In genomic region chr1:193668841-193669240, GRCm38 (mm10) we compare ENCODE assay signal across 11 mouse cellular contexts.
DNase-seq lines count a peak whose midpoint lies in the region; ATAC-seq and TF ChIP-seq lines count a peak whose summit lies in the region.
"Had no signal": no experiment of that assay in that cellular context is flagged by ENCODE, and none has a peak within 500 bp of the region (broad histone marks: within the 10 kb centered on the region; RNA-seq: fewer than 3 reads in every experiment).

No protein-coding gene starts in this region.

- H3K27ac ChIP-seq in gastrocnemius, adult 2 months, result no peak overlapping the region
- peak overlapping the region; percentile 41 for H3K27ac ChIP-seq in MEL (ENCODE audit: control insufficient read depth, low read depth, low read length)
- H3K27ac ChIP-seq in heart, postnatal 0 days (ENCODE audit: low read depth), result no peak overlapping the region
- no peak overlapping the region for H3K27ac ChIP-seq in liver, adult 2 months (replicated peaks; ENCODE audit: insufficient read depth, low read depth, low read length)
- no peak overlapping the region for H3K27ac ChIP-seq in hindbrain, embryonic 13.5 days

- TF ChIP-seq EP300 in MEL (IDR thresholded peaks at IDR 0.05; ENCODE audit: low read depth in 1 of 2, low read length in 2 of 2), result peak; percentile 90 to 92
- no peak for TF ChIP-seq EP300 in heart, postnatal 0 days (IDR thresholded peaks at IDR 0.05; ENCODE audit: low read depth)

- H3K4me1 ChIP-seq in MEL (ENCODE audit: control insufficient read depth in 1 of 2, insufficient read depth in 2 of 2, low read length in 2 of 2), result peaks cover 50 to 54% of the 10 kb centered on the region in 2 experiments
- H3K4me1 ChIP-seq in heart, postnatal 0 days (ENCODE audit: control insufficient read depth, insufficient read depth), result peaks cover 19% of the 10 kb centered on the region
- H3K4me1 ChIP-seq in liver, adult 2 months (ENCODE audit: control insufficient read depth, insufficient read depth, low read length), result no peaks in the 10 kb centered on the region
- H3K4me1 ChIP-seq in hindbrain, embryonic 13.5 days (replicated peaks), result peaks cover 37% of the 10 kb centered on the region

- no peak for TF ChIP-seq RAD21 in MEL (IDR thresholded peaks at IDR 0.05; ENCODE audit: low read depth, low read length)

- no peak overlapping the region for H3K4me2 ChIP-seq in heart, postnatal 0 days (ENCODE audit: low read depth, low read length)
- no peak overlapping the region for H3K4me2 ChIP-seq in hindbrain, embryonic 13.5 days

- peak; percentile 18 for DNase-seq in gastrocnemius, adult 2 months
- DNase-seq in gastrocnemius, postnatal 36 days, result no peak
- peak; percentile 93 for DNase-seq in MEL (ENCODE audit: low read depth, low spot score)
- peak; percentile 52 for DNase-seq in heart, postnatal 0 days (ENCODE audit: low spot score)
- DNase-seq in liver, adult 2 months (ENCODE audit: extremely low read depth, low read depth, low spot score), result peak; percentile 3
- no peak for DNase-seq in c-Kit-positive CD71-positive TER-119-positive erythroid progenitor cells, embryonic 14.5 days (ENCODE audit: low spot score)
- no peak for DNase-seq in left cerebral cortex, postnatal 25 days (ENCODE audit: low spot score in 2 of 2)

- ATAC-seq in heart, postnatal 0 days (ENCODE audit: insufficient read depth, low read depth), result peak; percentile 48; the same call in 1 of the 2 replicates
- ATAC-seq in hindbrain, embryonic 13.5 days (ENCODE audit: low FRiP score), result no peak
- ATAC-seq: inflammation-experienced regulatory T-cells, adult 6 months; lung, postnatal 0 days had no signal

- no peaks in the 10 kb centered on the region for H3K79me2 ChIP-seq in MEL (ENCODE audit: control insufficient read depth, insufficient read depth, low read length, poor library complexity)
- H3K79me2 ChIP-seq in liver, adult 2 months (ENCODE audit: control insufficient read depth, insufficient read depth, low read length), result no peaks in the 10 kb centered on the region

- H3K27me3 ChIP-seq in MEL (ENCODE audit: control insufficient read depth in 1 of 2, insufficient read depth in 2 of 2, low read length in 2 of 2), result no peaks in the 10 kb centered on the region
- no peaks in the 10 kb centered on the region for H3K27me3 ChIP-seq in heart, postnatal 0 days (ENCODE audit: control insufficient read depth, insufficient read depth, low read length)
- H3K27me3 ChIP-seq in liver, adult 2 months (ENCODE audit: control insufficient read depth, insufficient read depth, low read length), result no peaks in the 10 kb centered on the region
- H3K27me3 ChIP-seq in hindbrain, embryonic 13.5 days, result 0 out of 2 replicates have a peak, but pooled peaks cover 3% of the 10 kb centered on the region

- no peak for TF ChIP-seq POLR2A in MEL (IDR thresholded peaks at IDR 0.05; ENCODE audit: control insufficient read depth in 1 of 2, insufficient read depth in 1 of 2, low read depth in 1 of 2, low read length in 2 of 2, poor library complexity in 1 of 2)
- no peak for TF ChIP-seq POLR2A in liver, adult 2 months (IDR thresholded peaks at IDR 0.05; ENCODE audit: extremely low read depth, insufficient read depth, low read length)

- no peak for TF ChIP-seq CTCF in gastrocnemius, adult 2 months (IDR thresholded peaks at IDR 0.05)
- TF ChIP-seq CTCF in MEL (IDR thresholded peaks at IDR 0.05 in 2 of 3, conservative IDR thresholded peaks at IDR 0.05 in 1 of 3; ENCODE audit: control insufficient read depth in 1 of 3, insufficient read depth in 1 of 3, low read depth in 2 of 3, low read length in 3 of 3, poor library complexity in 1 of 3, severe bottlenecking in 1 of 3), result no peak
- TF ChIP-seq CTCF in heart, postnatal 0 days (IDR thresholded peaks at IDR 0.05; ENCODE audit: low read depth), result no peak
- no peak for TF ChIP-seq CTCF in liver, adult 2 months (IDR thresholded peaks at IDR 0.05; ENCODE audit: low read depth, low read length)

- H3K9ac ChIP-seq in MEL (ENCODE audit: control insufficient read depth, low read depth, low read length, poor library complexity, severe bottlenecking), result no peak overlapping the region
- H3K9ac ChIP-seq in heart, postnatal 0 days (replicated peaks; ENCODE audit: low read depth, low read length), result no peak overlapping the region
- no peak overlapping the region for H3K9ac ChIP-seq in liver, adult 2 months (ENCODE audit: low read depth, low read length)
- no peak overlapping the region for H3K9ac ChIP-seq in hindbrain, embryonic 13.5 days

- no peak overlapping the region for H3K4me3 ChIP-seq in gastrocnemius, adult 2 months
- no peak overlapping the region for H3K4me3 ChIP-seq in MEL (ENCODE audit: control insufficient read depth in 1 of 2, insufficient read depth in 1 of 2, low read depth in 2 of 2, low read length in 2 of 2)
- H3K4me3 ChIP-seq in heart, postnatal 0 days (ENCODE audit: low read depth, low read length), result no peak overlapping the region
- no peak overlapping the region for H3K4me3 ChIP-seq in liver, adult 2 months (ENCODE audit: insufficient read depth, low read depth, low read length)
- no peak overlapping the region for H3K4me3 ChIP-seq in hindbrain, embryonic 13.5 days
- H3K4me3 ChIP-seq: erythroblast, embryonic 14.5 days had no signal

- intact Hi-C loops in gastrocnemius, adult 2 months (cut with DNase I), result no loop called here
- intact Hi-C loops in gastrocnemius, postnatal 36 days (cut with DNase I), result no loop called here
- intact Hi-C loops in left cerebral cortex, postnatal 25 days (cut with DNase I), result no loop called here

- H3K36me3 ChIP-seq in MEL (ENCODE audit: control insufficient read depth in 1 of 2, insufficient read depth in 2 of 2, low read length in 2 of 2), result peaks cover 0 to 51% of the 10 kb centered on the region in 2 experiments; a peak in 2 of 4 replicates
- no peaks in the 10 kb centered on the region for H3K36me3 ChIP-seq in heart, postnatal 0 days (replicated peaks; ENCODE audit: control insufficient read depth, insufficient read depth, low read length)
- H3K36me3 ChIP-seq in liver, adult 2 months (ENCODE audit: control insufficient read depth, insufficient read depth, low read length), result no peaks in the 10 kb centered on the region
- H3K36me3 ChIP-seq in hindbrain, embryonic 13.5 days, result no peaks in the 10 kb centered on the region

- H3K9me3 ChIP-seq in MEL (replicated peaks; ENCODE audit: insufficient read depth, low read length), result no peaks in the 10 kb centered on the region
- H3K9me3 ChIP-seq in heart, postnatal 0 days (replicated peaks; ENCODE audit: control insufficient read depth, low read length), result no peaks in the 10 kb centered on the region
- peaks cover 6% of the 10 kb centered on the region for H3K9me3 ChIP-seq in hindbrain, embryonic 13.5 days

TF ChIP-seq in MEL, 35 proteins besides CTCF, POLR2A, EP300 and RAD21 (continues in another document):
- TF ChIP-seq ZKSCAN1 (IDR thresholded peaks at IDR 0.05; ENCODE audit: low read depth, low read length) (no peak), TAL1 (IDR thresholded peaks at IDR 0.05; ENCODE audit: low read length) (peak; percentile 86), ELF1 (IDR thresholded peaks at IDR 0.05; ENCODE audit: low read depth, low read length) (no peak), BHLHE40 (IDR thresholded peaks at IDR 0.05; ENCODE audit: borderline replicate concordance, low read depth, low read length) (peak; percentile 81), POLR2AphosphoS5 (IDR thresholded peaks at IDR 0.05; ENCODE audit: borderline replicate concordance, low read depth, low read length) (no peak), MXI1 (IDR thresholded peaks at IDR 0.05; ENCODE audit: low read depth, low read length) (peak; percentile 75), MAFK (IDR thresholded peaks at IDR 0.05; ENCODE audit: borderline replicate concordance, low read depth, low read length) (no peak), USF2 (IDR thresholded peaks at IDR 0.05; ENCODE audit: borderline replicate concordance in 1 of 2, insufficient read depth in 1 of 2, low read depth in 1 of 2, low read length in 2 of 2) (peak in 1 of 2 experiments; percentile 51; a peak in 1 of 4 replicates), E2F4 (IDR thresholded peaks at IDR 0.05; ENCODE audit: borderline replicate concordance, low read depth, low read length) (no peak), ZC3H11A (IDR thresholded peaks at IDR 0.05; ENCODE audit: low read depth, low read length) (no peak), GATA1 (IDR thresholded peaks at IDR 0.05; ENCODE audit: low read depth, low read length) (peak; percentile 93), NRF1 (IDR thresholded peaks at IDR 0.05; ENCODE audit: insufficient read depth, low read depth, low read length, poor library complexity, severe bottlenecking) (no peak), UBTF (IDR thresholded peaks at IDR 0.05; ENCODE audit: borderline replicate concordance, insufficient read depth, low read depth, low read length) (no peak), HCFC1 (IDR thresholded peaks at IDR 0.05; ENCODE audit: low read depth, low read length) (no peak), SMC3 (IDR thresholded peaks at IDR 0.05; ENCODE audit: low read depth, low read length) (no peak), CHD1 (IDR thresholded peaks at IDR 0.05; ENCODE audit: low read depth, low read length) (no peak), MAZ (IDR thresholded peaks at IDR 0.05; ENCODE audit: low read depth, low read length) (peak; percentile 61; the same call in 1 of the 2 replicates), NELFE (IDR thresholded peaks at IDR 0.05; ENCODE audit: low read depth, low read length) (no peak), ETS1 (IDR thresholded peaks at IDR 0.05; ENCODE audit: low read depth, low read length) (peak; percentile 94), TCF12 (IDR thresholded peaks at IDR 0.05; ENCODE audit: low read depth, low read length) (peak; percentile 94), GABPA (IDR thresholded peaks at IDR 0.05; ENCODE audit: low read depth, low read length) (no peak), MEF2A (IDR thresholded peaks at IDR 0.05; ENCODE audit: extremely low read depth, insufficient replicate concordance, low read depth, low read length, poor library complexity, severe bottlenecking) (no peak), JUND (IDR thresholded peaks at IDR 0.05; ENCODE audit: low read depth, low read length) (no peak), RCOR1 (IDR thresholded peaks at IDR 0.05; ENCODE audit: low read depth, low read length) (0 out of 2 replicates have a peak, but pooled peaks have one; percentile 37), TBP (IDR thresholded peaks at IDR 0.05; ENCODE audit: low read depth, low read length) (no peak), ZNF384 (IDR thresholded peaks at IDR 0.05; ENCODE audit: low read depth, low read length) (no peak; the same call in none of the 2 replicates), SIN3A (IDR thresholded peaks at IDR 0.05; ENCODE audit: low read length) (peak; percentile 74), MYC (IDR thresholded peaks at IDR 0.05; ENCODE audit: low read depth, low read length) (peak; percentile 50; the same call in 1 of the 2 replicates), MAX (IDR thresholded peaks at IDR 0.05; ENCODE audit: low read length) (peak; percentile 60; the same call in 1 of the 2 replicates), KAT2A (conservative IDR thresholded peaks at IDR 0.05; ENCODE audit: low read depth, low read length) (no peak)

Comparison
In these comparisons a context has a peak if more than half of its experiments do, and no peak if none do; other contexts are left out.
1. DNase-seq: peak in gastrocnemius, adult 2 months (single experiment), MEL (single experiment), heart, postnatal 0 days (single experiment) and liver, adult 2 months (single experiment); none in gastrocnemius, postnatal 36 days (0 of 2), c-Kit-positive CD71-positive TER-119-positive erythroid progenitor cells, embryonic 14.5 days (single experiment) and left cerebral cortex, postnatal 25 days (0 of 2).